Mouse (Mus musculus) ES-CJ7 (cell line): ENCODE results near the gene Shcbp1l.
"Not testable (repeated sequence)": the region's sequence is repeated elsewhere in the genome, so short reads cannot be mapped to it uniquely, and the experiment has no call there.

Experiments used
- DNase-seq: peaks from one replicate; pipeline ENCODE4 v3.0.0; 2011; ENCODE audit warnings: low read depth, low spot score

Gene Shcbp1l

DNA sequence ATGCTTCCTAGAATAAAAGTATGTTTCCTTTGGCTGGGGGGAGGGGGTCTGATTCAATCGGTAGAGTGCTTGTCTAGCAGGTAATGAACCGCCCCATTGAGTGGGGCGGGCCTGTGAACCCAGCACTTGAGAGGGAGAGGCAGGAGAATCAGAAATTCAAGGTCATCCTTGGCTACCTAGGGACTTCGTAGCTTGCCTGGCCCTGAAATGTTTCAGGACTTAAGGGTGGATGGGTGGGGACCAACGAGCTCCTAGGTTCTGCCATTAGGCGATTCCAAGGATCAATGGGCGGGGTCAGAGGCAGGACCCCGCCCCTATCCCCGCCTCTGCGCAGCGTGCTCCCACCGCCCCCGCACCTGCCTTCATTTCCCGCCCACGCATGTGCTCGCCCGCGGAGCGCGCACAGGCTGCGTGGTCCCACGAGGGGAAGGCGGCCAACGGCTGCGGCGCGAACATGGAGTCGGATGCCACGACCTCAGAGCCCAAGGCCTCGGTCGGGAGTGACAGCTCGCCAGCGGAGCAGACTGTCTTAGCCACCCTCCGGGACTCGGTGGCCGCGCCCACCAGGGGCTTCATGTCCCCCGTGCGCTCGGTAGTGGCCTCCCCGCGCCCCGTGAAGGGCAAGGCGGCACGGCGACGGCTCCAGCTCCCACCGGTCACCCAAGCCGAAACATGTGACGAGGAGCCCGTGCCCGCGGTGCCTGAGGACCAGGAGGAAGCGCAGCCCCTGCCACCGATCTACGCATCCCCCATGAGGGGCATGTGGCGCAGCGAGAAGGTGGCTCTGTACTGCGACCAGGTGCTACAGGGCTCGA lies at the start of gene Shcbp1l:
TSS of gene Shcbp1l (plus strand) at position 393 of the 815 bp plus-strand sequence.
- DNase-seq = peak; percentile 96

GRCm38 (mm10) chr1:153376446-153376845 lies 48.5 kb upstream of the Shcbp1l start:
- DNase-seq = peak; percentile 99

DNA sequence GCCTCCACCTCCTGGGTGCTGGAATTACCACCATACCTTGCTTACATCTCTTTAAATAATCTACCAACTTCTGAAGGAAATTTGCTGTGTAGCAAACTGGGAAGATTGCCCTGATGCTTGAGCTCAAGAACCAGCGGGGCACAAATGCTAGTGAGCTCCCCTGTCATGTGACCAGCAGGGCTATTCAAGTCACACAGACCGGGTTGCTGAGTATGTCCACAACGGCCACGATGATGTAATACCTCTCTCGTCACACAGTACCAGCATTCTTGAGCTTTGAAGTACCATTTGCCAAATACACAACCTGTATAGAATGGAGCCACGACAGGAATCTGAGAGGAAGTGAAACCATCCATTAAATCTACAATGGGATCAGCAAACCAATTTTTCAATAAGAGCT lies 46.4 kb upstream of the Shcbp1l start:
- DNase-seq = peak; percentile 59

DNA sequence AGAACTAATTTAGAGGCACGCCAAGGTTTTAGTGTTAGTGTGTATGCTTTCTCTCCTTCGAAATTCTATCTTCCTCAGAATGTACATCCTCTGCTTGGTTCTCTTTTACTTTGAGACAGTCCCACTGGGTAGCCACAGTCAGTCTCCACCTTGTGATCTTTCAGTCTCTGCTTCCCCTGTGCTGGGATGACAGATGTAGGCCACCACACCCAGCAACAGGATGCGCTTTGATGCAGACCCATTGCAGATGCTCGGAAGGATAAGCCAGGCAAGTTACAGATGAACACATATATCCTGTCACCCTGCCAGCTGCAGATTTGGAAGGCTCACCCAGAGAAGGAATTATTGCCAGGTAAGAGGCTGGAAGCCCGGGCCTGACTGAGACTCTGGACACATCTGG lies 45.1 kb upstream of the Shcbp1l start:
- no peak for DNase-seq

GRCm38 (mm10) chr1:153380746-153381282 lies 44.1 kb upstream of the Shcbp1l start:
- DNase-seq = no peak

GRCm38 (mm10) chr1:153385081-153385480 lies 39.9 kb upstream of the Shcbp1l start:
- peak; percentile 81 for DNase-seq

DNA sequence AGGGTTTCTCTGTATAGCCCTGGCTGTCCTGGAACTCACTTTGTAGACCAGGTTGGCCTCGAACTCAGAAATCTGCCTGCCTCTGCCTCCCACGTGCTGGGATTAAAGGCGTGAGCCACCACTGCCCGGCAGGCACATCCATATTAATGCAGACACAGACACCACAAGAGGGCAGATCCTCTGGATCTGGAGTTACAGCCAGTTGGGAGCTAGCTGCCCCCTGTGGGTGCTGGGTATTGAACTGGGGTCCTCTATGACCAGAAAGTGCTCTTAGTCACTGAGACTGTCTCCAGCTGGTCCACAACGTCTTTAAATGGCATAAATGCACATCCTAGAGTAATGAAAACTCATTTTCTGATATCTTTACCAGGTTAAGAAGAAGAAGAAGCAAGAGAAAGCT lies 39.3 kb upstream of the Shcbp1l start:
- peak; percentile 75 for DNase-seq

DNA sequence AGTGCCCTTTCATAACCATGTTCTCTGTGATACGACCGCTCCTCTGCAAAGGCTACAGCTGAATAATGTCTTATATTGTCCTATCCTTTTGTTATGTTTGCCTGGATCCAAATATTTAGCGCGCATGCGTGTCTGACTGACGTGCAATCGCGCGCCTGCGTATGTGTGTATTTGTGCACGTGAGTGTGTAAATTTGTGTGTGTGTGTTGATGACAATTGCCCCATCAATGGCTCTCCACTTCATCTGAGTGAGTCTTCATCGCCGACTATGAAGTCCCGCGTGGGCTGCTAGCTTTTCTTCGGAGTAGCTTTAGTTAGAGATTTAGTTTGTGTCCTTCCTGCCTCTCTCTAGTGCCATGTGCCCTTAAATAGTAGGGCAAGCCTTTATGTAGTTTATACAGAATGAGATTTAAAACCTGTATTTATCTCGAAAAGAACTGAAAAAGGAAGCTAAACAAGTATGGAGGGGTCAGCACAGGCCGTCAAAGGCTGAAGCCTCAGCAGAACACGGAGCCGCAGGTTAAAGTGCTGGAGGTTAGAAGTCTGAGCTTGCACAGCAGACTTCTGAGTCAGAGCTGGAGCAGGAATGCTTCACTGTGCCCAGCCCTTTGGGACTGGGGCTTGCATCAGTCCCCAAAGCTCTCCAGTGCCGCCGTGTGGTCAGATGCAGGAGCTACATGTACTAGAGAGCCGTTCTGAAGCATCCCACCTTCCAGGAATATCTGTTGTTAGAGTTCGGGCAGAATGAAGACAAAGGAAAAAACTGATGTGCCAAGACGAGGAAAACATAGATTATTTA lies 38.5 kb upstream of the Shcbp1l start:
- peak; percentile 96 for DNase-seq

GRCm38 (mm10) chr1:153395706-153396105 lies 29.3 kb upstream of the Shcbp1l start:
- DNase-seq = not testable (repeated sequence)

DNA sequence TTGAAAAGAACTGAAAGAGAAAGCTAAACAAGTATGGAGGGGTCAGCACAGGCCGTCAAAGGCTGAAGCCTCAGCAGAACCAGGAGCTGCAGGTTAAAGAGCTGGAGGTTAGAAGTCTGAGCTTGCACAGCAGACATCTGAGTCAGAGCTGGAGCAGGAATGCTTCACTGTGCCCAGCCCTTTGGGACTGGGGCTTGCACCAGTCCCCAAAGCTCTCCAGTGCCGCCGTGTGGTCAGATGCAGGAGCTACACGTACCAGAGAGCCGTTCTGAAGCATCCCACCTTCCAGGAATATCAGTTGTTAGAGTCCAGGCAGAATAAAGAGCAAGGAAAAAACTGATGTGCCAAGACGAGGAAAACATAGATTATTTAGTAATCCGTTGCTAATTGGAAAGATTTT lies 23.2 kb upstream of the Shcbp1l start:
- DNase-seq = peak; percentile 89

DNA sequence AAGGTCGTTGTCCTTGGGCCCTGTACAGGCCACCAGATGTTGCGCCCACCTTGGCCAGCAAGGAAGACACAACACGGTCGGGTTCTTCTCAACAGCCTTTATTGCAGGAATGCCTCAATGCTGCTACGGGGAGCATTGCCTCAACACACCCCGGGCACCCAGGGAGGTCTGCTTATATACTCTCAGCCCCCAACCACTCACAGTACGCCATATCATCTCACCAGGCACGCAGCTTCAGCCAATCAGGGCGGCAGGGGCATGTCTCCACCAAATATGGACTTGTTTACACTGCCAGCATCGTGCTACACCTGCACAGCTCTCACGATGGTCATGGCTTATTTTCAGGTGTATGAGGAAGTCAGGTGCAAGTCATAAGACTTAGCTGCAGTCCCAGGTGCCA lies 17.3 kb upstream of the Shcbp1l start:
- DNase-seq = not testable (repeated sequence)

DNA sequence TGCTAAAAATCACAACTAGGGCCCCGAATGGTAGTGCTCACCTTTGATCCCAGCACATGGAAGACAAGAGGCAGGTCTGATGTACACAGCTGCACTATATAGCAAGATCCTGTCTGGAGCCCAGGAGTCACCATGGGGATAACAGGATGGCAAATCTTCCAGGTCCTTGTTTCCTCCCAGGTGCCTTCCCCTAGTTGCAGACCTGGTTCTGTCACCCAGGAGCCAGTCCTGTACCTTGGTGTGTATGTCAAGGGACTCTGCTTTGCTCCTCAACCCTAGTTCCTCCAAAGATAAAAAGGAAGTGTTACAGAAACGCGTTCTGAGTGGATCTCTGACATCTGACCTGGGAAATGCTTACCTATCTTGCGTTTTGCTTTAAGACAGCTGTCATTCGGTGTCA lies 16.7 kb upstream of the Shcbp1l start:
- not testable (repeated sequence) for DNase-seq

GRCm38 (mm10) chr1:153410915-153411314 lies 14.0 kb upstream of the Shcbp1l start:
- not testable (repeated sequence) for DNase-seq

- no peak for DNase-seq
Measured at GRCm38 (mm10) chr1:153411723-153412122, 13.2 kb upstream of the Shcbp1l start.

GRCm38 (mm10) chr1:153412663-153413396 lies 12.1 kb upstream of the Shcbp1l start:
- DNase-seq = not testable (repeated sequence)

- DNase-seq = not testable (repeated sequence)
Measured at GRCm38 (mm10) chr1:153413397-153414020, 11.5 kb upstream of the Shcbp1l start.

DNA sequence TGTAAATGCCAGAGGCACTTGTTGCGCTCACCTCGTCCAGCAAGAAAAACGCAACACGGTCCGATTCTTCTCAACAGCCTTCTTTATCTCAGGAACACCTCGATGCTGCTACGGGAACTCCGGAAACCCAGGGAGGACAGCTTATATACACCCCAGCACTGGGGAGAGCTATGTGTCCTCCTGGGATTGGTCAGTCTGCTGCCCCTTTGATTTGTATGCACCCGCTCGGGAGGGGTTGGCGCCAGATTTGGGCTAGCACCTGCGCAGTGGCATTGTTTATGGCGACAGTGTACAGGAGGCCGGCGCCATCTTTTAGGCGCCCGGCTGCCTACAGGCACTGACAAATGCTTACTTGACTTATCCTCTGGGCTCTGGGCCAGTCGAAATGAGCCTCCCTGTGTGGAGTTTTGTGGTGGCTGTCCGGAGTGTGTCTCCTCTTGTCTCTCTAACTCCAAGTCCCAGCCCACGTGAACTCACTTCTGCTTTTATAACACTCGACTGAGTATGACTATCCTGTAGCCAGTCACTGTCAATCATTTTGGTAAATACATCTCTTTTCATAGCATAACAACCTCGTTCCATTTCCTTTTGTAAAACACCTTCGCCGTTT lies 10.7 kb upstream of the Shcbp1l start:
- DNase-seq = peak; percentile 68

GRCm38 (mm10) chr1:153414962-153415361 lies 10.0 kb upstream of the Shcbp1l start:
- DNase-seq = no peak

GRCm38 (mm10) chr1:153415742-153416141 lies 9.2 kb upstream of the Shcbp1l start:
- DNase-seq = not testable (repeated sequence)

GRCm38 (mm10) chr1:153416271-153416832 lies 8.6 kb upstream of the Shcbp1l start:
- DNase-seq = not testable (repeated sequence)
